Mouse (Mus musculus) macrophage (primary cell): Measurements from ENCODE around the gene Eif3b. TPM values are rescaled to one million over a fixed set of nuclear protein-coding genes. Genes with fewer than 3 reads are reported as not detected.
A peak's percentile ranks its signal among the peaks of the same experiment; 100 is the strongest.

Source experiments
- H3K27ac ChIP-seq: fragments of 350-480 bp; formaldehyde crosslinking; 2 replicates; pipeline ENCODE4 v1.9.0; 2021
- H3K36me3 ChIP-seq: fragments of 350-480 bp; formaldehyde crosslinking; 2 replicates; pipeline ENCODE4 v1.9.0; 2021; ENCODE audit errors: inconsistent target
- H3K4me3 ChIP-seq: fragments of 350-480 bp; formaldehyde crosslinking; 2 replicates; pipeline ENCODE4 v1.9.0; 2021; ENCODE audit errors: inconsistent target
- H3K79me2 ChIP-seq: fragments of 350-480 bp; formaldehyde crosslinking; 2 replicates; pipeline ENCODE4 v1.9.0; 2021; ENCODE audit errors: inconsistent target
- WGBS: methylation state at CpG from one replicate; pipeline ENCODE4 v1.1.7; 2026; ENCODE audit warnings: inconsistent platforms; ENCODE audit not compliant: missing documents; 5-methylcytosine and 5-hydroxymethylcytosine counted together
- polyA plus RNA-seq: library from polyadenylated mRNA; stranded (reverse); fragments of 250-400 nt; gene quantifications from 3 replicates; pipeline ENCODE4 v1.2.4, GENCODE M21; 2018; ENCODE audit warnings: inconsistent platforms
- total RNA-seq, 78 experiments: library from RNA; depleted of rRNA; stranded (reverse); fragments of 250-400 nt; gene quantifications; 1 replicate in 9 of 78; 2 replicates in 24 of 78; 3 replicates in 43 of 78; 4 replicates in 2 of 78; pipeline ENCODE4 v1.2.4; 2018; ENCODE audit warnings: inconsistent platforms in 56 of 78

Eif3b gene
- 100 to 1,000 TPM in 16 of 26 experiments, 10 to 100 TPM in 10; 32.3 to 211 (median 116) TPM for total RNA-seq (2018; cell fraction: chromatin; rRNA removed)
- total RNA-seq (2018; cell fraction: cytosol; rRNA removed) = 100 to 1,000 TPM; 111 to 193 (median 155) TPM
- total RNA-seq (2018; cell fraction: nucleus; rRNA removed) = 100 to 1,000 TPM in 13 of 26 experiments, 10 to 100 TPM in 13; 51.1 to 167 (median 99.4) TPM
- polyA plus RNA-seq = 108 to 268 TPM (median 204 TPM) in 3 replicates

DNA sequence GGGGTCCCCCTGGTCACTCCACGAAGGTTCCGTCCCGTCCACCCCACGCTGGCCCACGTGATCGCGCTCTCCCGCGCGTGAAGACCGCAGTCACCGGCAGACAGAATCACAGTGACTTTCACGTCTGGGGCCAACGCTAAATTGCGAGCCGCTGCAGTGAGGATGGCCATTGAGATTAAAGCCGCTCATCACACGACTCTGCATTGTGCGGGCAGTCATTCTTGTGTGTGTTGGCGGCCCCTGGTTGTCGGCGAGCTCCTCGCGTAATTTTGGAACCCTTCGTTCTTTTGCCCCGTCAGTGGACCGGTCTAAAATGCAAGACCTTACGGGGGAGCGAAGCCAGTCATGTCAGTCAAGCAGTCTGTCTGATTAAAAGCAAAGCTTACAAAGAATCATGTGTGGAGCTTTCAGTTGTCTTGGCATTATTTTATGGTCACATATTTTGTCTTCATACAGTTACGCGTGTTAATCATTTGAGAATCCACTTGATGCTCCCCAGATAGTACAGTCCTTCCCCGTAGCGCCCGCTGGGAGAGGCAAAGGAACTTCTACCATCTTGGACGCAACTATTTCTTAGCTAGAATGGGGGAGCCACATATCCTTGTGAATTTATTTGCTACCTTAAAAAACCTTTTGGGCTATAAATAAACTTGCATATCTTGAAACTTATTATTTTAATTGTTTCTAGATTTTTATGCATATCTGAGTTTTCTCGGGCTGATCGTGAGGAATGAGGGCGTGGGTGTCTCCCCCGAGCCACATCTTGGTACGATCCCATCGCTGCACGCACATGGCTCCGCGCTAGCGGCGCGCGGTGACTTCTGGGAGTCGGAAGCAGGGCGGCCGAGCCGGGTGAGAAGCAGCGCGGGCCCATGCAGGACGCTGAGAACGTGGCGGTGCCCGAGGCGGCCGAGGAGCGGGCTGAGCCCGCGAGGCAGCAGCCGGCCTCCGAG is at the start of gene Eif3b:
Eif3b (plus strand) TSS at position 840 of the 953 bp plus-strand sequence.
- Histone ChIP-seq H3K27ac (peak within 1 kb of the TSS; percentile 98), H3K4me3 (peak within 1 kb of the TSS; percentile 92), H3K79me2 (peaks cover 43% of the 10 kb centered on the region), H3K36me3 (no peaks in the 10 kb centered on the region)
- WGBS = under 1% methylated on average over 65 of the region's 65 CpGs

DNA sequence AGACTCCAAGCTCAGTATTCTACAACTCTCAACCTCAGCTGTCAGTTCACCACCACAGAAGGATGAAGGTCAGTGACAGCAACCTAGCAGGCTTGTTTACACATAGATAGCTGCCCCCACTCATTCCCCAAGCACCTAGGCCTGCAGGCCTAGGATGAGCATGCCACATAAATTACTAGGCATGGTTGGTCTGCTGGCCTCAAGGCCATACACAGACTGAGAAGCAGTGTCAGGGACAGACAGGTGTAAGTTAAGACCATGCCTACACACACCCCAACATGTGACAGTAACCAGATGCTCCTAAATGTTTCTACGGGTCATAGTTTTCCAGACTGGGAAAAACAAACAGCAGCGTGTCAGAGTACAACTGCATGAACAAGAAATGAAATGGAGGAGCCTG is 49.7 kb upstream of the Eif3b start:
- Histone ChIP-seq H3K27ac (0 out of 2 replicates have a peak overlapping the region, but pooled peaks have one; percentile 4), H3K36me3 (peaks cover 23% of the 10 kb centered on the region), H3K79me2 (peaks cover 100% of the 10 kb centered on the region), H3K4me3 (no peak overlapping the region)
- WGBS = 100% methylated on average over 2 of the region's 2 CpGs

DNA sequence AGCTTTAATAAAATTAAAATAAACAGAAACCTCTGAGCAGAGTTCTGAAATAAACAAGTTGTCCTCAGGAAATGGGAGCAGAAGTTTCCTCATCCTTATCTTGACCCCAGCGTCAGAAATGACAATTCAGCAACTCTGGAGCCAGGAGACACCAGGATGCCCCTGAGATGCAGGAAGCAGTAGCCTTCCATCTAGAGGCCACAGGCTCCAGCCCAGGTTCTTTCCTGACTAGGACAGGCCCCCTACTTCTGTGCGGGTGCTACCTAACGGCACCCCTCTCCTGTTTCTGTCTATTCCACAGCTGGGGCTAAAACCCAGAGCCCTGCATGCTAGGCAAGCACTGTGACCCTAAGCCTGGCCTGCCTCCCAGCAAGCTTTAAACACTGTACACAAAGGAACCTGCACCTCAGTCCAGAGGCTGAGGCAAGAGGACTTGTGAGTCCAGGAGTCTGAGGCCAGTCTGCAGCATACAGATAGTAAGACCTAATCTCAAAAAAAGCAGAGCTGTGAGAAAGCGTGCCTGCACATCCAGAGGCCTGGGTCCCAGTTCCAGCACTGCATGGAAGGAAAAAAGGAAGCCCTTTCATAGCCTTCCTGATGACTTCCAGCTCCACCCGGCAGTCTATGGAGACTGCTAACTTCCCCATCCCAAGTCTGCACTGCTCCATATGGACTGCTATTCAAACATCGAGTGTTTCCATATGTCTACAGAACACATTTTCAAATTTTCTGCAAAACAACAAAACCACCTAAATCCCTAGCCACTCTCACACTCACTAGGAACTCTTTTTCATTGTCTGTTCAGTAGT is 48.5 kb upstream of the Eif3b start:
- H3K27ac ChIP-seq = peak overlapping the region; percentile 51
- no peak overlapping the region for H3K4me3 ChIP-seq
- WGBS = 67% methylated on average over 6 of the region's 6 CpGs
- peaks cover 14% of the 10 kb centered on the region for H3K36me3 ChIP-seq
- peaks cover 100% of the 10 kb centered on the region for H3K79me2 ChIP-seq

GRCm38 (mm10) chr5:140371671-140372070 is 47.5 kb upstream of the Eif3b start:
- 98% methylated on average over 3 of the region's 3 CpGs for WGBS
- Histone ChIP-seq H3K36me3 (peaks cover 4% of the 10 kb centered on the region), H3K27ac (peak overlapping the region; percentile 51), H3K79me2 (peaks cover 100% of the 10 kb centered on the region), H3K4me3 (no peak overlapping the region)

- no peaks in the 10 kb centered on the region for H3K36me3 ChIP-seq
- no peak overlapping the region for H3K27ac ChIP-seq
- 93% methylated on average over 2 of the region's 2 CpGs for whole genome bisulfite sequencing
These were observed 45.4 kb upstream of the Eif3b start for GRCm38 (mm10) chr5:140373711-140374110.

DNA sequence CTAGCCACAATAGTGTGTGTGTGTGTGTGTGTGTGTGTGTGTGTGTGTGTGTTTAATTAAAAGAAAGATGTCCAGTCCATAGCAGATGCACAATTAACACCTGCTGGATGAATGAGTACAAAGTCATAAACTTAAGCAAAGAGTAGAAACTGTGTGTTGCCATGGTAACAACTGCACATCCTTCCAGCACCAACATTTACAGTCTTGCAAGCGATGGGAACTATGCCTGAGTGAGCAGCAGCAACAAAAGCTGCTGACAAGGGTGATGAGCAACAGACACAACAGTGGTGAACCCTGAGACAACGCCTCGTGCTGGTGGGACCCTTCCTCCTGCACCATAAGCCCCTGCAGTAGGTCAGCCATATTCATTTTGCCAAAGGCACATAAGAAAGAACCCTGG is 44.9 kb upstream of the Eif3b start:
- H3K79me2 ChIP-seq = peaks cover 100% of the 10 kb centered on the region
- no peak overlapping the region for H3K4me3 ChIP-seq
- WGBS = 100% methylated on average over 3 of the region's 3 CpGs
- H3K27ac ChIP-seq = no peak overlapping the region
- no peaks in the 10 kb centered on the region for H3K36me3 ChIP-seq

More at GRCm38 (mm10) chr5:140373711-140374110, 45.4 kb upstream of the Eif3b start:
- no peak overlapping the region for H3K4me3 ChIP-seq
- peaks cover 100% of the 10 kb centered on the region for H3K79me2 ChIP-seq

- Histone ChIP-seq H3K27ac (no peak overlapping the region), H3K36me3 (no peaks in the 10 kb centered on the region), H3K79me2 (peaks cover 100% of the 10 kb centered on the region), H3K4me3 (no peak overlapping the region)
- WGBS = 100% methylated on average over 3 of the region's 4 CpGs
These were observed 43.8 kb upstream of the Eif3b start for GRCm38 (mm10) chr5:140375249-140375829.

DNA sequence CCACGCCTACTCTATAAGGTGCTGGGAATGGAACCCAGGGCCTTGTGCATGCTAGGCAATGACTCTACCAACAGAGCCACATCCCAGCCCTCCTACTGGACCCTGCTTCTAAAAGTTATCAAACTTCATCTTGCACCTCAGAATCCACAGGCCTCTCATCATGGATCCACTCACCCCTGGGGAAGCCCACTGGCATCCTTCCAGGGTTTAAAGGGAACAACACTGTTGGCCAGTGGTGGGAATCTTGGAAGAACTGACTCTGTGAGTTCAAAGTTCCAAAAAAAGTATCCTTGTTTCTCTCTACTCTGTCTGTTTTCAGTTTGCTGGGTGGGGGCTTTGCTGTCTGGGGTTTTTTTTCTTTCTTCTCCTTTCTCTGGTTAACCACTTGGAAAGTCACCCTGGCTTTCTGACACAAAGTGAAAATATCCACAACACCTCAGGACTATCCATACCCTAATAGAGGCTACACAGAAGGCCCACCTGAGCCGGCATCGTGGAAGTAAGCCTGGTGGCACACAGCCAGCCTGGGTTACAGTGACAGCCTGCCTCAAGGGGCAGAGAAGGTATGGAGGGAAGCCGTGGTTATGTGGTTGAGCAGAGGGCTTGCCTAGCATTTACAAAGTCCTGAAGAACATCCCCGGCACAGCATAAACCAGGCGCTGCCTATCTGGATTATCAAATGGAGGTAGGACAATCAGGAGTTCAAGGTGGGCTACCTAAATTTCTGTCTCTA is 40.8 kb upstream of the Eif3b start:
- WGBS = 44% methylated on average over 6 of the region's 6 CpGs
- H3K36me3 ChIP-seq = no peaks in the 10 kb centered on the region
- H3K27ac ChIP-seq = peak overlapping the region; percentile 85
- peaks cover 100% of the 10 kb centered on the region for H3K79me2 ChIP-seq
- no peak overlapping the region for H3K4me3 ChIP-seq

GRCm38 (mm10) chr5:140379299-140379698 is 39.8 kb upstream of the Eif3b start:
- peak overlapping the region; percentile 85 for H3K27ac ChIP-seq
- H3K79me2 ChIP-seq = peaks cover 100% of the 10 kb centered on the region
- WGBS = 5% methylated on average over 6 of the region's 6 CpGs
- H3K4me3 ChIP-seq = no peak overlapping the region
- no peaks in the 10 kb centered on the region for H3K36me3 ChIP-seq

DNA sequence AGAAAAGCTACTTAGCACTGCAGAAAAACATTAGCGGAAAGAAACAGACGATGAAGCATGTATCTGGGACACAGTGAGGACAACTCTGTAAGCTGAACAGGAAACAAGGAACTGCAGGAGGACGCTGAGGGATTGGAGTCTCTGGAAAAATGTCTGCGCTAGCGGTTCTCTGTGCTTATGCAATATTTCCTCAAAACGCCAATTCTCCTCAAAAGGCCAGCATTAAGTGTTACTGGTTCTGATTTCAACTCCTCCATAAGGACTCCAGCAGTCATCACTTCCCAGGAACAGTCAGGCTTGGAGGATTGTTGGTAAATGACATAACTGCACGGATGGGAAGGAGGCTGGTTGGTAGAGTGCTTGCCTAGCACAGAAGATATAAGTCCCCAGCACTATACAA is 38.0 kb upstream of the Eif3b start:
- Histone ChIP-seq H3K79me2 (peaks cover 100% of the 10 kb centered on the region), H3K4me3 (no peak overlapping the region), H3K36me3 (no peaks in the 10 kb centered on the region), H3K27ac (peak overlapping the region; percentile 85)
- WGBS = 36% methylated on average over 7 of the region's 7 CpGs

DNA sequence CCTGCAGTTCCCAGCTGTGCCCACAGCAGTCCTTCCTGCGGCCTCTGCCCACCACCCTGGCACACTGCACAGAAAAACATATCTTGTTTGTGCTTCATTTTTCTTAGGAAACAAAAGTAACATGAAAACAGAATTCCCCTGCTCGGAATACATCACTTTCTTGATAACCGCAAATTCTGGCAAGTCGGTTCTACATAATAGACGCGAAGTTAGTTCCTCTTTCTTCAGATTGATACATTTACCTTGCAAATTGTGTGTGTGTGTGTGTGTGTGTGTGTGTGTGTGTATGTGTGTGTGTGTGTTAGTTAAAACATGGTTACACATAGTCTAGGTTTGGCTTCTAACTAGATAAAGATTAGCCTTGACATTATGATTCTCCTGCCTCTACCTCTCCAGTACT is 36.4 kb upstream of the Eif3b start:
- no peaks in the 10 kb centered on the region for H3K36me3 ChIP-seq
- 0% methylated on average over 3 of the region's 6 CpGs for whole genome bisulfite sequencing
- H3K79me2 ChIP-seq = peaks cover 100% of the 10 kb centered on the region
- peak overlapping the region; percentile 85 for H3K27ac ChIP-seq
- H3K4me3 ChIP-seq = no peak overlapping the region

DNA sequence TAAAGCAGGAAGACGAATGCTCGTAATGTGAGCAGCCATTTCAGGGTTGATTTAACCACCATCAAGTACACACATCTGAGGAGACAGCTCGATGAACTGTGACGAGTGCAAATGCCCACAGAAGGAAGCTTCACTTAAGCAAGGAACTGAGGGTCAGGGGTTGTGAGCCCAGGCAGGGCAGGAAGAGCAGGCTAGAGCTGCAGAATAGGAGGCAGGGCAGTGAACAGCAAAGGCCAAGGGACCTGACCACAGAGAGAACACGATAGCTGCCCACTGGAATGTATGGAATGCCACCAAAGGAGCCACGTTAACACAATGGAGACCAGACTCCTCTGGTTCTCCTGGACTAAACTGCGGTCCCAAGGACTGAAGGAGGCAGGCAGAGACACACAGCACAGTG is 35.6 kb upstream of the Eif3b start:
- Histone ChIP-seq H3K27ac (peak overlapping the region; percentile 8; the same call in 1 of the 2 replicates), H3K4me3 (no peak overlapping the region)

GRCm38 (mm10) chr5:140384462-140384861 is 34.7 kb upstream of the Eif3b start:
- H3K27ac ChIP-seq = no peak overlapping the region
- H3K36me3 ChIP-seq = no peaks in the 10 kb centered on the region
- 100% methylated on average over 1 of the region's 1 CpGs for WGBS
- H3K79me2 ChIP-seq = peaks cover 95% of the 10 kb centered on the region
- no peak overlapping the region for H3K4me3 ChIP-seq

More for the DNA sequence above, 35.6 kb upstream of the Eif3b start:
- 82% methylated on average over 7 of the region's 7 CpGs for WGBS
- Histone ChIP-seq H3K36me3 (no peaks in the 10 kb centered on the region), H3K79me2 (peaks cover 100% of the 10 kb centered on the region)
